Mouse (Mus musculus) monocyte, adult 2 months (primary cell): ENCODE results near the gene Limd2.
A peak's percentile ranks its signal among the peaks of the same experiment; 100 is the strongest.
"Not testable (repeated sequence)": the region's sequence is repeated elsewhere in the genome, so short reads cannot be mapped to it uniquely, and the experiment has no call there.

ENCODE experiments used
- DNase-seq, 2 experiments: peaks; one replicate each; pipeline ENCODE4 v3.0.0; 2022; ENCODE audit warnings: low spot score in 2 of 2, low read depth in 1 of 2

The Limd2 gene

DNA sequence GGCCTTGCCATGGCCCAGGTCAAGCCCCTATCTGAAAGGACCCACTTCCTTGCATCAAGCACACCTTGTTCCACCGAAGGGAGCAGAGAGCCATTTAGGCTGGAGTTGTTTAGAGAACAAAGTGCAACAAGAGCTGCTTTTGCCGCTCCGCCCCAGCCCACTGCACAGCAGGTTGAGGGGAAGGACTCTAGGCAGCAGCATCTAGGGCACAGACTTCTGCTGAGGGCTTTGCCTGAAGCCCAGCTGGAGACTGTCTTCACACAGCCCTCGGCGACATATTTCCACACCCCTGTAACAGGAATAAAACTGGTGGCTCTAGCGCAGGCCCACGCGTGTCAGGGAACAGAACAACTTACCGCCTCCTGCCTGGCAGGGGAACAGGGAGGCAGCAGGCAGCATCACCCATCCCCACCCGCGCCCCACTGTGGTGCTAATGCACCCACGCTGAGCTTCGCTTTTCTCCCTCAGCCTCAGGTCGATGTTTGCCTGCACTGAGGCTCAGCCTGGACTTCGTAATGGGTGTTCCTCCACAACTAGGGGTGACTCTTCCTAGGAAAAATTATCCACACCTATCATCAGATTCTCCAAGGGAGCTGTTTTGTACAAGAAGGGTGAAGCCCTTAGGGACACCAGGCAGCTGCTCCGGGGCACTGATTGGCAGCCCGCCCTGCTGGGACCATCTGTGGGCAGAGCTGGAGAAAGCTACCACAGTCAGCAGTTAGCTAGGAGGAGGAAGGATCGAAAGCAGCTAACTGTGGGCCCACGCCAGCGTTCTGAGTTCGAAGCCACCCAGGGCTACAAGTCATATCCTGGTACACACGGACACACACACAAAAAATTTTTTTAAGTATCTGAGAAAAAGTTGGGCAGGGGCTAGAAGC, at the start of gene Limd2, which contains the start of gene Gm10840:
Gene Limd2, minus strand, starts transcription at position 20 of the 881 bp plus-strand sequence.
Gene Gm10840, plus strand, starts transcription at position 10 of the 881 bp plus-strand sequence.
- DNase-seq = peak in 1 of 2 experiments; percentile 26

DNA sequence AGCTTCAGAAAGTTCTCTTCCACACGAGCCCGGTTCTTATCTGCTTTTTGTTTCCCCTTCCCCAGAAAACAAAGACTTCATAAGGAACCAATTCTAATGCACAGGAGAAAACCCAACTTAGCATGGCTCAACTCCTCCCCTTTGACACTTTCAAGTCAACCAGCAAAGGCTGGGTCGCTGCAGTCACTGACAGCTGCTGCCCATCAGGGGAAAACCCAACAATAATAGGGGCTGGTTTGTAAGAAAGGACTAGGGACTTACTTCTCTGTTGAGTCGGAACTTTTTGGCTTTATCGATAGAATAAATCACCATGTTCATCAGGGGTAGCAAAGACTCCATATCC, 41.4 kb upstream of the Limd2 start, which contains the start of gene Strada:
Gene Strada, minus strand, starts transcription at position 46 of the 343 bp plus-strand sequence.
- no peak for DNase-seq

DNA sequence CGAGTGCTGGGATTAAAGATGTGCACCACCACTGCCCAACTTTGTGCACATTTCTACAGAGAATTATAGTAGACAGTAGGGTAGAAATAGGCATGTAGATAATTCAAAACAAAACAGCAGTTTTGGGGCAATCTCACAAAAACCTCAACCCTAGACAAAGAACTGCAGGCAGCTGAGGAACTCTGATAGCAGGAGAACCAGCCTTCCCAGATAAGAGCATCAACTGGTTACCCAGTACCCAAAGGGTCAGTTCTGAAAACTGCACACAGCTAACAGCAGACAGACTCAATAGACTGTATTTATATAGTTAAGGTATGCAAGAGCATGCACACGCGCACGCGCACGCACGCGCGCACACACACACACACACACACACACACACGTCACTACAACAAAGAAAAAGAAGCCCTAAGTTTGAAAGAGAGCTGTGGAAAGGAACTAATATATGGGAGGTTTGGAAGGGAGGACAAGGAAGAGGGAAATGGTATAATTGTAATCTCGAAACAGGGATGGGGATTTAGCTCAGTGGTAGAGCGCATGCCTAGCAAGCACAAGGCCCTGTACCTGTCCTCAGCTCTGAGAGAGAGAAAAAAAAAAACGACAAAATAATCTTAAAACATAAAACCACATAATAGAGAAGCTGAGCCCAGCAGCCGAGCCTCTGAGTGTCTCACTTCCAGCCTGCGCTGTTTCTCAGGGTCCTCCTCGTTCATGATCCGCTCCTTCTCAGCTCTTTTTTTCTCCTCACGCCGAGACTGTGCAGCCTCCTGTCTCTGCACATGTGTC, 40.9 kb upstream of the Limd2 start:
- DNase-seq = no peak

DNA sequence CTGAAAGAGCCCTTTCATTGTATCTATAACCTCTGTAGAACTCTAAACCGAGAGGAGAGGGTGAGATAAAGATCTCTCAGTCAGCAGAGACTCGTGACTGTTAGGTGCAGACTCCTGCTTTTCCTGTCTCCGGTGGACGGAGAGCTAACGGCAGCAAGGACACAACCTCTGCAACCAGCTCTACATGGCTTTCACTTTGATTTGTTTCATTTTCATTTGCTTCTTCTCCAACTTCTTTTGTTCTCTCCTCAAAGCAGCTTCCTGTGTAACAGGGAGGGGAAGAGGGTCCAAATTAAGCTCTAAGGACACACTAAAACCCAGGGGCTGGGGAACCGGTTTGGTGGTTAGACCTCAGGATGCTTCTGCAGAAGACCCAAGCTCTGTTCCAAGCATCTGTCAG, 40.1 kb upstream of the Limd2 start:
- no peak for DNase-seq

DNA sequence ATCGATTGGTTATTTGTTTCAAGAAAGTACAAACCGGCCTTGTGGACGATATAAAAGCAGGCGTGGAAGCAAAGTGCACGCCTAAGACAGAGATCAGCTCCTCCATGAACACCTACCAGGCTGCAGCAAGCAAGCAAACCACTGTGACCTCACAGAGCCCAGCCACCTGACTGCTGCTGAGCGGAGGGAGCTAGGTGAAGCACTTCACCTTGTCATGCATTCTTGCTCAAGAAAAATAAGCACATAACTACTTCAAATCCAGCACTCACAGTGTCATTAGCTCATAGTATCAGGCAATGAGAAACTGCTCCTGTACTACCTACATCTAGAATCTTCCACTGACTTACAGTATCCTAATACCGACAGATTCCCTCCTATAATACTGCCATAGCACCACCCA, 39.3 kb upstream of the Limd2 start:
- DNase-seq = not testable (repeated sequence)

DNA sequence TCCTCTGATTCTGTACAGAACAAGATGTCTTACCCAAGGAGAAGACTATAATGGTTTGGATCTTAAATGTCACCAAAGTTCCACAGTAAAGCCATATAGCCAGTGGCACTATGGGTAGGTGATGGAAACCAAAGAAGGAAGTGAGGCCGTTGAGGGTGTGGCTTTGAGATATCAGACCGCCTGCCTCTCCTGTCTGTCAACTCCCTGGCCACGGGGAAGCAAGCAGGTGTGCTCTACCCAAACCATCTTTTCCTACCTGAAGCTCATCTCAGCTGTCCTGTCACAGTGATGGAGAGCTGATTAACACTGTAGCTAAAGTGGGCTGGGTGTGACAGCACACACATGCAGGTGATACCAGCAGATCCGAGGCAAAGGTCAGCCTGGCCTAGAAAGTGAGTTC, 37.6 kb upstream of the Limd2 start:
- no peak for DNase-seq

DNA sequence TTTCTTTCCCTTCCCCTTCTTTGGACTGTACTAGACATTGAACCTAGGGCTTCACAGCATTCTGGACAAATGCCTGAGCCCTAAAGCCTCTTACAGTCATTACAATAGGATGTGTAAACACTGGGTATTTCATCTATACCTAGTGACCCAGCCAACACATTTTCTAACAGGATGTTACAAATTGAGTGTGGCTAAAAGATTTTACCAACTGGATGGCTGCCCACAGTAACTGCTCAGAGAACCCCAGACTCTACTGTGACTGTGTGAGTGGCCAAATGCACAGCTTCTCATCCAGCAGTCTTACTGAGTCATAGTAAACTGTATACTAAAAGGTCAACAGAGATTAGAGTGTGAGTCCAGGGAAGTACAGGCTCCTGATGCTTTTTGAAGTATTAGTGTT, 34.7 kb upstream of the Limd2 start:
- no peak for DNase-seq

DNA sequence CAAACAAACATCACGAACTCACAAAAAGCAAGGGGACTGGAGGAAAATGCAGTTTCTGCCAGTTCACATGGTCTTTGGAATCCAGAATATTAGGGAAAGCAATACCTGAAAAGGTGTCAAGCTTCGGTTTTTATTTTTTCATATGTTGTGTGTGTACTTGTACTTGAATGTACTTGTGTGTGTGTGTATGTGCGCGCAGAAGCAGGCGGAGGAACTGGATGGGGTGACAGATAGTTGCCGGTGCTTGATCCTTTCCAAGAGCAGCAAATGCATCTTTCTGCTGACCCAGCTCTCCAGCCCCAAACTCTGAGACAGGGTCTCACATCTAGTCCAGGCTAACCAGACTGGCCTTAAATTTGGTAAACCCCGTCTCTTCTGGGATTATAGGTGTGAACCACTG, 34.2 kb upstream of the Limd2 start:
- no peak for DNase-seq

DNA sequence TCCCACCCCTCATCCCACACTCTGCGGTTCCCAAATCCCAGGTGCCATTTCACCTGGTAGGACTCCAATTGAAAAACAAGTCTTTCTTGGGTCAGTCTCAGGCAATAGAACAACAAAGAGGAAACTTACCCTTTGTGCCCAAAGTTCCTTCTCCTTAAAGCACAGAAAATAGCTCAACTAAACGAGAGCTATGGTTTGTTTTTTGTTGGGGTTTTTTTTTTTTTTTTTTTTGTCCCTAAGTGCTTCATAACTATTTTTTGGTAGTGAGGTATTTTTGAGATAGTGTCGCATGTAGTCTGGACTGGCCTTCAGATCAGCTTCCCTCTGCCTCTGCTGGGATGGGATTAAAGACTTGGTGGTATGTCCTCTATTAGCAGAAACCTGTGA, 33.5 kb upstream of the Limd2 start:
- DNase-seq = no peak

DNA sequence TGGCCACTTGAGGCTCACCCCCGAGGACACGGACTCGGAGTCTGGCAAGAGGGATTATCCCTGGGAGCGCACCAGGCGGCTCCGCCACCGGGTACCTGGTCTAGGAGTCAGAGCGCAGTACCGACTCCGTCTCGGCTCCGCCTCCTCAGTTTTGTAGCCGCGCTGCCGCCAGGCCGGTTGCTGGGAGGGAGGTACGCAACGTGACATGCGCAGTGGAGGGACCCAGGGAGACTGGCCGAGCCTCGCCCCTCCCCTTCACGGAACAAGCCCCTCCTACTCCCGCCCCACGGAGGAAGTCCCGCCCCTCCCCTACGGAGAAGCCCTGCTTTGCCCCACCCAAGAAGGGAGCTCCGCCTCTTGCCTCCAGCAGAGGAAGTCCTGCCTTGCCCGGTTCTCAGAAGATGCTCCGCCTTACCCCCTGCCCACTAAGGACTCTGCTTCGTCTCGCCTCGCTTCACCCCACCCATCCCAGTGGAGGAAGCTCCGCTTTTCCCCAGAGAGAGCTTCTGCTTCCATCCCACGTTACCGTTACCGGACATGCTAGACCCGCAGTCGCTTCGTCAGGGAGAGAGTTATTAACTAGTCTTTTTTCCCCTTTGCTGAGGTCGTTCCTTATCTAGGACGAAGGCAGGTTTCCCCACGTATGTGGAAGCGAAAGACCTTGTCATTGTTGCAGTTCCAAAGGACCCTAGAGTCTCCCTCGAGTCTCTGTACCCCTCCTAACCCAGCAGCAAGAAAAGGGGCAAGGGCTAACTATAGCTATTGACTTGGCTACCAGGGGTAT, 32.9 kb upstream of the Limd2 start:
- DNase-seq = peak; percentile 89 to 94

DNA sequence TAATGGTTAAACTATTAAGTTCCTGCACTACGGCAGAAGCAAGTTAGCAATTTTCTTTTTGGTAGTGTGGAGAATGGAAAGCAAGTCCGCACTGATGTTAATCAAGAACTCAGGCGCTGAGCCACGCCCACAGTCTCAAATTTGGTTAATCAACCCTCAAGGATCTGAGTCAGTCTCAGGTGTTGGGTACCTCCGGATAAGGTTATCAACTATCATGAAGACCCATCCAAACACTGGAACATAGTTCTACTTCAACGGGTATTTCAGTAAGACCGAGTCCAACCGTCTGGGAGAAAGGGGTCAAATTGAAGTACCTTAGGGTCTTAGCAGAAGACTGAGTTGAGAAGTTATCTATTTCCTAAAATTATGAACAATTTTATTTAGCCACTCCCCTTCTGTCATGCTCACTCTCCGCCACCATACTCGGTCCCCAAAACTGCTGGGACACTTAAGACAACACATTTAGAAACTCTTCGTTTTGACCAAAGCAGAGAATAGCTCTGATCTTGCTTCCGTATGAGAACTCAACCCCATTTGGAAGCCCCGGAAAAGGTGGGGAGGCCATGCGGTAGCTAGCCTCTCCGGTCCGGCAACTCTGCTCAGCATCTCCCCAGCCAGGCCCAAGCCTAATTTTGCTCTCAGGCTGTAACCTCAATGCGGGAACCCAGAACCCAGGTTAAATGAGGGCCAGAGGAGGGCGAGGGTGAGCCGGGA, 32.2 kb upstream of the Limd2 start:
- DNase-seq = no peak

DNA sequence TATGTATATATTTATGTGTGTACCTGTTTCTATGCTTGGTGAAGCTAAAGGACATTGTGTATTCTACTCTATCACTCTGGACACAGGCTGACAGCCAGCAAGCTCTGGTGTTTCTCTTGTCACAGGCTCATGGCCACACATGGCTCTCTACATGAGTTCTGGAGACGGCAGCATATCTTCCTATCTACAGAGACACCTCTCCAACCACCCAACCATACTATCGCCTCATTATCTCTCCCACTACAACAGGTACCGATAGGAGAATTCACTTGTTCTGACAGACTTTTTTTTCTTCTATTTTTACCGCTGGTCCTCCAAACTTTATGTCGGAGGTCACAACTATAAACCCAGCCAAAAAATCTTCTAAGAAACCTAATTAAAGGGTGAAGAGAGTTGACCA, 31.6 kb upstream of the Limd2 start:
- no peak for DNase-seq

DNA sequence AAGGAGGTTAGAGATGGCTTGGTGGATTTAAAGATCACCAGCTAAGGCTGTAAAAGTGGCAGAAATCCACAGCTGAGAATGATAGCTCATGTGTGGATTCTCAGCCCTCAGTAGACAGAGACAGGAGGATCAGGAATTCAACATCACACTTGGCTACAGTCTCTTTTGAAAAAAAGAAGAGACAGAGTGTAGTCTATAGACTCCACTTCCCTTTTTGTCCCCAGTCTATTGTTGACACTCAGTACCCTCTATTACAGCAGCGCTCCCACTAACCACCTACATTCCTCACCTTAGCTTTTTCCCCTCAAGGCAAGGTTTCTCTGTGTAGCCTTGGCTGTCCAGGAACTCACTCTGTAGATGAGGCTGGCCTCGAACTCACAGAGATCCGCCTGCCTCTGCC, 31.1 kb upstream of the Limd2 start:
- no peak for DNase-seq

DNA sequence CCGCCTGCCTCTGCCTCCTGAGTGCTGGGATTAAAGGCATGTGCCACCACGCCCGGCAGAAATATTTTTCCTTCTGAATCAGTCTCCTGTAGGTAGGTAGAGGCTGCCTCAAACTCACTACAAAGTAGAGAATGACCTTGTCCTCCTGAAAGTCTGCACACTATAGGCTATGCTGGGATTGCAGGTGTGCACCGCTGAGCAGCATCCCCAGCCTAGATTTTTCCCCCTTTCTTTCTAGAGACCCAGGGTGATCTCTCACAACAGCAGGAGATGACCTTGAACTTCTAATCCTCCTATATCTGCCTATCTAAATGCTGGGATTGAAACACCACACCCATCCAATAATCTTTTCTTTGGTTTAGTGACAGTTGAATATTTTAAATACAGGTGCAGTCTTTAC, 26.7 kb upstream of the Limd2 start:
- DNase-seq = no peak

DNA sequence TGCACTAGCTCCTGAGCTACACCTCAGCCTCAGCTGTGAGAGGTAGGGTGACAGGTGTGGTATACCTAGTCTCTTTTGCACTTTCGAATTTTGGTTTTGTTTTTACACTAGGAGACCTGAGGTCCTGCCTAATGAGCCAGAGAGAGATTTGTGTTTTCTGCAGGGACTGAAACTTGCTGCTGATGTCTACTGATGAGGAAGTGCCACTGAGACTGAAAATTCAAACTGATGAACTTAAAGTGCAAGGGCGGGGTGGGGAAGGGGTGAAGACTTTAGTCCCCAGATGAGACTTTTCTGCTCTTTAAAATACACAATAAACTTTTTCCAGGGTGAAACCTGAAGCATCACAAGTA, 19.8 kb upstream of the Limd2 start:
- DNase-seq = no peak

DNA sequence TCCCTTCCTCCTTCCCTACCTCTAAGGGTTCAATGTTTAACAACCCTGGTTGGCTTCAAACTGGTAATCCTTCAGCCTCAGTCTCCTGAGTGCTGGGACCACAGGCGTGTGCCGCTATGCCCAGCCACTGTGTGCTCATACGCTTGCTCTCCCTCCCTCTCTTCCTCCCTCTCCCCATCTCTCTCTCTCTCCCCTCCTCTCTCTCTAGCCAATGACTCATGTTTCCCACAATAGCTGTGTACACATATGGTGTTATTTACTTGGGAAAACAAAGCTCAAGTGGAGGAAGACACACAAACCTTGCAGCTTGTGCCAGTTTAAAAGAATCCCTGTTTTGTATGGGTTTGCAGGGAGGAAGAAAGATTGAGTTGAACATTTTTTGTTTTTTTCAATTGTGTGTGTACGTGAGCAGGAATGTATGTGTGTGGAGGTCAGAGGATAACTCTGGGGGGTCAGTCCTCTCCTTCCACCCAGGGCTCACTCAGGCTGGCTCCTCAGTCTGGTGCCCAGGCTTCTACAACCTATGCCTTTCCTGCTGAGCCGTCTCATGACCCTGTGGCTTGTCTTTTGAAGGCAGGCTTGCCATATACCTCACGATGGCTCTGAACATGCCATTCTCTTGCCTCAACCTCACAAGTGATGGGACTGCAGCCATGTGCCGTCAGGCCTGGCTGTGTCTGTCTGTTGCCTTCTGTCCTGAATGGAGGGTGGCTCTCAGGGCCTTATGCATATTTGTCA, 19.2 kb upstream of the Limd2 start:
- DNase-seq = no peak

DNA sequence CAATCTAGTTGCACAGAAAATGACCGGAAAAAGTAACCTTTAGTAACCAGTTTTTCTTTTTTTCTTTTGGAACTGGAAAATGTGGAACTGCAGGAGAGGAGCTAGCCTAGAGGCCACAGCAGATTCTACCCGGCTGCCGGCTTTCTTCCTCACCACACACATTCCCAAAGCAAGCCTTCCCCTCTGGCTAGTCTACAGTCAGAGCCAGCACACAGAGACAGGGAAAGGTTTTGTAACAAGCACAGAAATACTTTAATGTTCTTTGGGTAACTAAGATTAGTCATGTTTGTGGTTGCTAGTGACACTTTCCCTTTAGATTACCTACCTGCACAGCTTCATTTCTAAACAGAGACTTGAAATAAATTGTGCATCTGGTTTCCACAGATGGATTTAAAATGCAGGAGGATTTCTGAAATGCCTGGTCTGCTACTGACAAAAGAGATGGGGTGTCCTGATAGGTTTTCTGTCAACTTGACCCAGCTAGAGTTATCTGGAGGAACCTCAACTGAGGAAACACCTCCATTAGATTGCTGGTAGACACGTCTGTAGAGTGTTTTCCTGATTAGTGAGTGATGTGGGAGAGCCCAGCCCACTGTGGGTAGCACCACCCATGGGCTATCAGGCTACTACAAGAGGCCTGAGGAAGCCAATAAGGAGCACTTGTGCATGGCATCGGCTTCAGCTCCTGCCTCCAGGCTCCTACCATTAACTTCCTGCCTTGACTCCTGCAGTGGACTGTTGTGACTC, 17.5 kb upstream of the Limd2 start:
- DNase-seq = no peak

DNA sequence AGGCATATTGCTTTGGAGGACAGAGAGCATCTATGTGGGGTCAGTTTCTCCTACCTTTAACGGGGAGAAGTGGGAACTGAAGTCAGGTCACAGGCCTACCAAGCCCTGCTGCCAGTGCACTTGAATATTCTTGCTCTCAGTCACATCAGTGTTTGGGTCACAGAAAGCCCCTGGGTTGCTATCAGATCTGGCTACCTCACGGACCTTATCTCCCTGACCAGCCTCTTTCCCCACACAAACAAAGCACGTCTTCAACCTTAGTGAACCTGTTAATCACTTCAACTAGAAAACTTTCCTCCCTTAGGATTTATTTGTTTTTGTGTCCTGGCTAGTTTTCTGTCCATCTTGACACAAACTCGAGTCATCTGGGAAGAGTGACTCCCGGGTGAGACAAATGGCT, 15.7 kb upstream of the Limd2 start:
- no peak for DNase-seq

DNA sequence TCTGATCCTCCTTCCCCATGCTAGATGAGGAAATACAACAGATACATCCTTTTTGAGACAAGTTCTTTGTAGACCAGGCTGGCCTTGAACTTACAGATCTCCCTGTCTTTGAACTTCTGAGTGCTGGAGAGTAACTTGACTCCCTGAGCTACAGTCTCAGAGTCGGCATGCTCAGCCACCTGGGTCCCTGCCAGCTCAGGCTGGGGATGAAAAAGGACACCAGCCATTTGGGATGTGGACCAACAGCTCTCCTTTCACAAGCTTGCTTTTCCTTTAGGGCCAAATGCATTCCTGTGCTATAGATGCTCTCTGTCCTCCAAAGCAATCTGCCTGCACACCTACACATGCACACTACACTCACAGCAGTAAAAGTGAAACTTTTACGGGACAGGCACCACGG, 14.4 kb upstream of the Limd2 start:
- no peak for DNase-seq

DNA sequence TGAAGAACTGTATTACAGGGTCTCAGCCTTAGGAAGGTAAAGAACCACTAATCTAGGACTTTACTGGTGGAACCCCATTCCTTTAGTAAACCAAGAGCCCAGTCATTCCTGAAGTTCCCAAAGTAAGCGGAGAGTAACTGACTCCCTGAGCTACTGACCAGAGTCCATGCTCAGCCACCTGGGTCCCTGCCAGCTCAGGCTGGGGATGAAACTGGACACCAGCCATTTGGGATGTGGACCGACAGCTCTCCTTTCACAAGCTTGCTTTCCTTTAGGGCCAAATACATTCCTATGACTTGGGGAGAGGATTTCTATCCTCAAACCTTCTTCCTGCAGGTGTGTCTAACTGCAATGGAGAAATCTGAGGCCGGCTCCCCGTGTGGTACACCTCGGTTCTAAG, 13.7 kb upstream of the Limd2 start:
- DNase-seq = no peak
